Mouse (Mus musculus): Measurements from ENCODE around the gene Uspl1.

Gene Uspl1

DNA sequence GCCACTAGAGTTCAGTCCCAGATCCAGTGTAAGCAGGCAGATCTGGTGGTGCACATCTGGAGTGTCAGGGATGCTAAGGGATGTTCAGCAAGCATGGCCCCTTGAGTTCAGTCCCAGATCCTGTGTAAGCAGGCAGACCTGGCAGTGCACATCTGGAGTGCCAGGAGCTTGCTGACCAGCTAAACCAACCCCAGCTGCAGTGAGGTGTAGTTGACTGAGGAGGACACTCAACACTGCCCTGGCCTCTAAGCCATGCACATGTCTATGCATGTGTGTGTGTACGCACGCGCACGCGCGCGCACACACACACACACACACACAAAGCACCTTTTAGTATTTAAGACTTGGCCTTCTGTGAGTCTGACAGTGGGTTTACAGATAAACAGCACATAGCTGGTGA, 31.4 kb downstream of the Uspl1 start:
- no peak for DNase-seq

- DNase-seq, result no peak
Measured at GRCm38 (mm10) chr5:149217524-149218357, 33.6 kb downstream of the Uspl1 start.

DNA sequence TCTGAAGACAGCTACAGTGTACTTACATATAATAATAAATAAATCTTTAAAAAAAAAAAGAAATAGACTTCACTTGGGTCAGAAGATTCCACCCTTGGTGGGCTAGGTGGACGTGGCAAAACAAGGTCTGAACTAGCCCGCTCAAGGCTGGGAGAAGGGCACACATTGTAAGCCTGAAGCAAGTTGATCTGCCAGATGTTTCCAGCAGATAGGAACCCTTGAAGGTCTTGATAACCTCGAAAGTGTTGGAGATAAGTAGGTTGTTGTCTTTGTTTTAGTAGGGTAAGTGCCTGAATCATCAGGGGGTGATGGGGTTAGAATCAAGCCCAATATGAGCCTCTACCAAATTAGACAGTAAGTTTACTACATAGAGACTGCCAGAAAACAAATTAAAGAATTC, 35.3 kb downstream of the Uspl1 start:
- no peak for DNase-seq

- no peak for DNase-seq
Measured at GRCm38 (mm10) chr5:149221355-149221754, 37.2 kb downstream of the Uspl1 start.

DNA sequence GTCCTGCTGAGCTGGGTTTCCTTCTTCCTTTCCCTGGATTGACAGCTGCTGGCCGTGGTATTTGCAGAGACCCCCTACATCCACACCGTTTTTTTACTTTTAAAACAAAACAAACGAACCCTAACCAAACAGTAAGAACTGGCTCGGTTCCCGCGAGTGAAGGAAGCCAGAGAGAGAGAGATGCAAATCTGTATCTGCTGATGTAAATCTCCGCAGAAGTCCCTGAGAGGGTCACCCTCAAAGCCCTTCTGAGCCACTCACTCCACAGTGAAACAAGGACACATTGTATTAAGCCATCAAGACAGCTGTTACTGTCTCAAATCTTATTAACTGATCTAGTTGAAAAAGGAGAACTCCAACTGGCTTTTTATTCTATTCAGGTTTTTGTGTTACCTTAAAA, 40.5 kb downstream of the Uspl1 start:
- no peak for DNase-seq

GRCm38 (mm10) chr5:149228700-149229618, 44.8 kb downstream of the Uspl1 start:
- DNase-seq, result peak; percentile 89

- DNase-seq, result peak; percentile 22
Measured at GRCm38 (mm10) chr5:149229619-149230339, 45.6 kb downstream of the Uspl1 start.

DNA sequence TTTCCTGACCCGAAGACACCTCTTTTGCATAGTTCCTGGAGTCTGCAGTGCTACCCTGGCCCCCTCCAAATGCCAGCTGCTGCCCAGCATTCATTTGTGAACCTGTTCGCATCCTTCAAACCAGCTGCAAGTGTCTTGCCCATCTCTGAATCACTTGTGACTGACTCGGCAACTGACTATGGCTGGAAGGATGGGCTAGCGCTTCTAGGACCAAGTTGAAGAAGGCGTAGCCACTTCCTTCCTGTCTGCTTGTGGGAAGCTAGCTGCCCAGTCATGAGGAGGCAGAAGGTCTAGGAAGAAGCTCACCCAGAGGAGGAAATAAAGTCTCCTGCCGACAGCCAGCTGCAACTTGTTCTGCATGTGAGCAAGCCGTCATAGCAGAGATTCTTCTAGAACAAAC, 50.9 kb downstream of the Uspl1 start:
- DNase-seq, result no peak

DNA sequence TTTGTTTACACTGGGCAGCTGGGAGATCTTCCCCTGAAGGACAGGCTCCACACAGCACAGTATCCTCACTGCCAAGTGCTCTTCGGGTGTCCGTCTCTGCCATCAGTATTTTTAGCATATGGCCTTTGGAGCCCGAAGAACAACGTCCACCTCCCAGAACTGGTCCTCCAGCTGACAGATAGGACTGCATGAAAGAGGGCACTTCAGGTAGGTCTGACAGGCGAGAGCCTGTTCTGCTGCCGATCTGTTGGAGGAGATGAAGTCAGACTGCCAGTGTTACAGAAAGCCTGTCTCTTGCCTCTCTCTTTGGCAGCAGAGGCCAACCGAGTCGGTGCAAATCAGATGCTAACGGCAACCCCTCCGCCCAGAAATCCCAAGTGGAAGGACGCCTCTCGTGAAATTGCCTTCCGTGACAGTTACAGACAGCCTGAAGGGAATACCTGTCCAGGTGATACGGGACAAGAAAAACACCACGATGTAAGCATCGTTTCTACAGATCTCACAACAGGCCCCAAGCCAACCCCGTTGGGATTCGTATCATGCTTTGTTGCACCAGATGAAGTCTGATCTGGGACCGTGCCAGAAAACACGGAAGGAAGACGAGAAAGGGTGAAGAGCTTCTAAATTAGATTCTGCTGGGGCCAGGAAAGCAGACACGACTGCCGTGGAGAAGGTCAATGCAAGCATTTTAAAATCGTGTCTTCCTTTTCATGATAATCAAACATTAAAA, 53.2 kb downstream of the Uspl1 start:
- DNase-seq, result peak; percentile 47

- no peak for DNase-seq
Measured at GRCm38 (mm10) chr5:149242467-149242866, 58.3 kb downstream of the Uspl1 start.

DNA sequence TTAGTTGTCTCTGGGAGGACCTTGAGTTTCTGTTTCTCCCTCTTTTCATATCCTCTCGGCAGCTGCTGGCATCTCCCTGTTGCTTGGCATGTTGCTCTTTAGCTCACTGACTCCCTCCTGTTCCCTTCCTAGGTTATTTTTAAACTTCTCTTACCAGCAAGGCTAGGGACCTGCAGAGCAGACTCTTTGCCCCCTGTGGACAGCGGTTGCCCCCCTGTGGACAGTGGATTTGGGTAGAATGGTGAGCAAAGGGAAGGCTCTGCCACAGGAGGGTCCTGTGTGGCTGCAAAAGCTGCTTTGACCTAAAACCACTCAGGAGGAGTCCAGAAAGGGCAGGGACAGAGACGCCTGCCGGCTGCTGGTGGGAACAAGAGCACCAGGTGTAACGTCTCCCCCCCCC, 58.9 kb downstream of the Uspl1 start:
- no peak for DNase-seq

DNA sequence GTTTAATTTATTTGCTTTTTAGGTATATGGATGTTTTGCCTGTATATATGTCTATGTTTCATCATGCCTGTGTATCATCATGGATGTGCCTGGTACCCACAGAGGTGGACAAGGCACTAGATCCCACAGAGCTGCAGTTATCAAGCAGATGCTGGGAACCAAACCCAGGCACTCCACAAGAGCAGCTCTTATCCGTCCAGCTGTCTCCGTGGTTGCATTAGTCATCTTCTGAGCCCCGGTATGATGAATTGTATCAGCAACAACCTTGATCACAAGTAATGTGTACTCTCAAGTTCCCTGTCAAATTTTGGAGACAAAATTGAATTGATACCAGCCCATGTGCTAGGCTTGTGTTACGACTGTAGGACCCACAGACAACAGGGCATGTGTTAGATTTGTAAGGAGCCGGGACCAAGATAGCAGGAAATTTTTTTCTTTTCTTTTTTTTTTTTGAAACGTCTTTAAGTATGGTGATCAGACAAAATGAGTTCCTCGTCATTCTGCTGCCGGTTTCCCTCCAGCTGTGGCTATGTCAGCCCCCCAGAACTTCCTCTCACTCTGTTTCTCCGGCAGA, 61.3 kb downstream of the Uspl1 start:
- DNase-seq, result no peak

DNA sequence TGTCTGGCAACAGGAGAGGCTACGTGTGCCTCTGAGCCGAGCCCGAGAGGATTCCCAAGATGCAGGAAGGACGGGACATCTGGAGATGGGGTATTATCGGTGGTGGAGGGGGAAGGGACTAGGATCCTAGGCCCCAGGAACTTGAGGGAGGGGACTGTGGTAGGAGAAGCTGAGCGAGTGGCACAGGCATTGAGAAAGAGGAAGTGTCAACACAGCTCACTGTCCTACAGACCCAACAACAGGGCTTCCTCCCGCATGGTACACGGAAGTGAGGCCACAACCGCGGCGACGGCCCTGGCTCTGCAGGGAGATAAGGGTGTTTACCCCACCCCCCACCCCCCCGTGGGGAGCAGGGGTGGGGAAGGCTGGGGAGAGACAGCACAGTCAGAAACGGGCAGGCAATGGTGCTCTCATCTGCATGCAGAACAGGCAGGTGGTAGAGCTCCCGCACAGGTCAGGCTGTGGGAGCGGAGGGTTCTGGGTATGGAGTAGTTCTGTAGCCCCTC, 61.9 kb downstream of the Uspl1 start:
- DNase-seq, result no peak

GRCm38 (mm10) chr5:149247047-149247904, 63.1 kb downstream of the Uspl1 start:
- peak; percentile 25 for DNase-seq

DNA sequence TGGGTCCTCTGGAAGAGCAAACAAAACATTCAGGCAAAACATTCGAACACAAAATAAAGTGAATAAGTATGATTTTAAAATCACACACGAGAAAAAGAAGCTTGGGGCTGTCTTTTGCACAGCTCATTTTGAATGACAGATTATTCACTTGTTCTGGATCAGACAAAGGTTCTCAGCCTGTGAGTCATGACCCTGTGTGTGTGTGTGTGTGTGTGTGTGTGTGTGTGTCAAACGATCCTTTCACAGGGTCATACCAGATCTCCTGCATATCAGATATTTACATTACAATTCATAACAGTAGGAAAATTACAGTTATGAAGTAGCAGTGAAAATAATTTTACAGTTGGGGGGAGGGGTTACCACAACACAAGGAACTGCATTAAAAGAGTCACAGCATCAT, 68.2 kb downstream of the Uspl1 start:
- DNase-seq, result no peak

DNA sequence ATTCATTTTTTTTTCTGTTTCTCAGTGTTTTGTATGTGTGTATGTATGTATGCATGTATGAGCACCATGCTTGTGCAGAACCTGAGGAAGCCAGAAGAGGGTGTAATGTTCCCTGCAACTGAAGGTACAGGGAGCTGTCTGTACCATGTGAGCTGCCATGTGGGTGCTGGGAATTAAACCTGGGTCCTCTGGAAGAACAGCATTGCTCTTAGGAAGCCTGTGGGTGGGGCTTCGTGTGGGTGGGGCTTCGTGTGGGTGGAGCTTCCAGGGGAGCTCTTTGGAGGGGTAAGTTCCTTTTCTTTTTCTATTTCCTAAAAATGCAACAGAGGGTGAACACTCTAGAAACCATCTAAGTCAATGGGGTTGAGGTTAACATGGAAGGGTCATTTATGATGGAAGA, 69.3 kb downstream of the Uspl1 start:
- no peak for DNase-seq

DNA sequence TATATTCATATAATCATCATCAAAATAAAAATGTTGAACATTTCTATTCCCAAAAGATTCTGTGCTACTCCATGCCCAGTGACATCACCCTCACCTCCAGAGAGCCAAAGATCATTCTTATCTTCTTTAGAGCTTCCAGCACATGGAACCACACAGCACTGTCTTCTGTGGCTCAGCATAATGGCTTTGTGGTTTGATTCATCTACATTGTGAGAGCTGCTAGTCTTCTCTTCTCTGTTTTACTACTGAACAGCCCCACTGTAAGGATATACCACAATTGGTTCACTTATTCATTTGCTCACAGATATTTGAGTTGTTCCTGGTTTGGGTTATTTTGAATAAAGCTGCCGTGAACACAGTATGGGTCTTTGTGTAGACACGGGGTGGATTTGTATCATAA, 71.4 kb downstream of the Uspl1 start:
- DNase-seq, result no peak

GRCm38 (mm10) chr5:149257518-149258281, 73.5 kb downstream of the Uspl1 start:
- no peak for DNase-seq

GRCm38 (mm10) chr5:149259093-149259492, 74.9 kb downstream of the Uspl1 start:
- no peak for DNase-seq

DNA sequence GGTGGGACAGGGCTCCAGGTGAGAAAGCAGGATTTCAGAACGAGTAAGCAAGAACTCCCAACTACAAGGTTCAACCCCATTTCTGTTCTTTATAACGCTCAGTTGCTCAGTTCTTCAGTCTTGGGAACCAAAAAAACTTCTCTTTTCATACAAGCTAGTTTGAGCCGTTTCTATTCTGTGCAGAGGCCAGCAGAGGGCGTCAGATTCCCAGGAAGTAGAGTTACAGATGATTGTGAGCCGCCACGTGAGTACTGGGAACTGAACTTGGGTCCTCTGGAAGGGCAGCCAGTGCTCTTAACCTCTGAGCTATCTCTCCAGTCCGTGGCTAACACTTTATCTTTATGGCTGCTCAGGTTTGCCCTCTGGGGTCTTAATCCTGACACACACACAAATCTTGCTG, 77.3 kb downstream of the Uspl1 start:
- no peak for DNase-seq
